Mouse (Mus musculus) hindbrain, postnatal 0 days (tissue): ENCODE data around the gene Ppp1r18. TPM values are rescaled to one million over a fixed set of nuclear protein-coding genes. Genes with fewer than 3 reads are reported as not detected.
A peak's percentile ranks its signal among the peaks of the same experiment; 100 is the strongest.

Experiments used
- ATAC-seq: fragments of 200-750 bp; cut with Nextera tagmentation; 2 replicates; pipeline ENCODE4 v1.8.0; 2017; ENCODE audit warnings: mild to moderate bottlenecking, moderate TSS enrichment, moderate library complexity
- DNase-seq: peaks from one replicate; pipeline ENCODE4 v3.0.0-alpha.2; 2015; ENCODE audit warnings: low spot score
- H3K27ac ChIP-seq: fragments of 300-500 bp; sonication (generic); 2 replicates; pipeline ENCODE4 v1.5.1; 2014; ENCODE audit warnings: mild to moderate bottlenecking
- H3K27me3 ChIP-seq: fragments of 300-500 bp; sonication (generic); 2 replicates; pipeline ENCODE4 v1.6.1; 2014; ENCODE audit warnings: low read length, mixed read lengths; ENCODE audit not compliant: insufficient read depth
- H3K36me3 ChIP-seq: fragments of 300-500 bp; sonication (generic); 2 replicates; pipeline ENCODE4 v1.6.1; 2014; ENCODE audit warnings: low read length, mixed read lengths; ENCODE audit not compliant: insufficient read depth
- H3K4me1 ChIP-seq: fragments of 300-500 bp; sonication (generic); 2 replicates; pipeline ENCODE4 v1.6.1; 2014; ENCODE audit warnings: antibody characterized with exemption, low read length, mixed read lengths; ENCODE audit not compliant: insufficient read depth
- H3K4me2 ChIP-seq: fragments of 300-500 bp; sonication (generic); 2 replicates; pipeline ENCODE4 v1.6.1; 2014; ENCODE audit warnings: low read depth, mild to moderate bottlenecking, low read length, moderate library complexity, mixed read lengths
- H3K4me3 ChIP-seq: fragments of 300-500 bp; sonication (generic); 2 replicates; pipeline ENCODE4 v1.5.1; 2014; ENCODE audit warnings: low read length
- H3K9ac ChIP-seq: fragments of 300-500 bp; sonication (generic); replicated peaks from 2 replicates; pipeline ENCODE4 v1.6.1; 2014; ENCODE audit warnings: mild to moderate bottlenecking, low read length, moderate library complexity, mixed read lengths
- H3K9me3 ChIP-seq: fragments of 300-500 bp; sonication (generic); 2 replicates; pipeline ENCODE4 v1.6.1; 2016; ENCODE audit warnings: low read length, mixed read lengths
- CTCF ChIP-seq: IDR thresholded peaks from 2 replicates; pipeline ENCODE4 v1.5.1; 2016; ENCODE audit warnings: antibody characterized with exemption, control low read depth, low read depth
- WGBS: fragments of 180-500 bp; shearing (Covaris S2); extraction: QIAGEN DNeasy Blood & Tissue Kit; methylation state at CpG from one replicate; pipeline ENCODE4 v1.1.7; 2014; 5-methylcytosine and 5-hydroxymethylcytosine counted together
- microRNA counts: library from miRNA; unstranded; fragments of <30 nt; microRNA quantifications from one replicate; lab custom pipeline; 2015
- microRNA-seq, 2 experiments: library from miRNA; unstranded; fragments of <30 nt; microRNA quantifications; one replicate each; pipeline ENCODE4; 2016
- polyA plus RNA-seq: library from polyadenylated mRNA; unstranded; fragments of >200 nt; fragmentation: Nextera tagmentation; extraction: Ambion mirVana; gene quantifications from 2 replicates; pipeline ENCODE4 v1.2.1, GENCODE M21; 2015
- total RNA-seq: library from RNA; depleted of rRNA; stranded (reverse); fragments of >200 nt; gene quantifications from 2 replicates; pipeline ENCODE4 v1.2.3, GENCODE M21; 2014; rRNA removed

Ppp1r18 gene
- total and polyA plus RNA-seq, 2 experiments from 2014 or later = 18.4 to 34.3 TPM

- H3K4me2 ChIP-seq = peak overlapping the region; percentile 90
- 34% methylated on average over 6 of the region's 6 CpGs for WGBS
- DNase-seq (peak; percentile 17), ATAC-seq (no peak)
- H3K9ac ChIP-seq = peak overlapping the region; percentile 97
- H3K9me3 ChIP-seq = no peaks in the 10 kb centered on the region
- no peak for TF ChIP-seq CTCF
- peak overlapping the region; percentile 73 for H3K4me3 ChIP-seq
- no peaks in the 10 kb centered on the region for H3K27me3 ChIP-seq
- H3K4me1 ChIP-seq = peaks cover 28% of the 10 kb centered on the region
- H3K36me3 ChIP-seq = peaks cover 20% of the 10 kb centered on the region
- peak overlapping the region; percentile 98 for H3K27ac ChIP-seq
Measured at GRCm38 (mm10) chr17:35919864-35920301, 54.5 kb downstream of the Ppp1r18 start.

GRCm38 (mm10) chr17:35920384-35920783 lies 55.0 kb downstream of the Ppp1r18 start:
- peak overlapping the region; percentile 98 for H3K27ac ChIP-seq
- H3K36me3 ChIP-seq = peaks cover 25% of the 10 kb centered on the region
- H3K27me3 ChIP-seq = no peaks in the 10 kb centered on the region
- peak overlapping the region; percentile 97; the same call in 1 of the 2 replicates for H3K9ac ChIP-seq
- H3K4me1 ChIP-seq = peaks cover 28% of the 10 kb centered on the region
- DNase-seq (no peak), ATAC-seq (no peak)
- H3K4me3 ChIP-seq = no peak overlapping the region
- no peaks in the 10 kb centered on the region for H3K9me3 ChIP-seq
- TF ChIP-seq CTCF = no peak
- WGBS = 80% methylated on average over 1 of the region's 1 CpGs
- peak overlapping the region; percentile 90 for H3K4me2 ChIP-seq

GRCm38 (mm10) chr17:35920862-35921562 lies 55.6 kb downstream of the Ppp1r18 start:
- no peak overlapping the region for H3K4me3 ChIP-seq
- peak; percentile 74 for TF ChIP-seq CTCF
- peak; percentile 78 for DNase-seq

GRCm38 (mm10) chr17:35921710-35922109 lies 56.3 kb downstream of the Ppp1r18 start:
- Histone ChIP-seq H3K4me3 (no peak overlapping the region), H3K4me2 (no peak overlapping the region), H3K27ac (no peak overlapping the region), H3K4me1 (peaks cover 25% of the 10 kb centered on the region), H3K9me3 (no peaks in the 10 kb centered on the region), H3K27me3 (no peaks in the 10 kb centered on the region), H3K9ac (no peak overlapping the region), H3K36me3 (peaks cover 34% of the 10 kb centered on the region)
- no peak for TF ChIP-seq CTCF
- ATAC-seq (no peak), DNase-seq (no peak)
- 71% methylated on average over 4 of the region's 4 CpGs for WGBS

More at GRCm38 (mm10) chr17:35920862-35921562, 55.6 kb downstream of the Ppp1r18 start:
- H3K9ac ChIP-seq = no peak overlapping the region
- no peak for ATAC-seq
- H3K27ac ChIP-seq = peak overlapping the region; percentile 98
- 61% methylated on average over 5 of the region's 5 CpGs for WGBS
- H3K9me3 ChIP-seq = no peaks in the 10 kb centered on the region
- peaks cover 25% of the 10 kb centered on the region for H3K4me1 ChIP-seq
- H3K4me2 ChIP-seq = no peak overlapping the region
- peaks cover 27% of the 10 kb centered on the region for H3K36me3 ChIP-seq
- H3K27me3 ChIP-seq = no peaks in the 10 kb centered on the region

- H3K36me3 ChIP-seq = peaks cover 39% of the 10 kb centered on the region
- 81% methylated on average over 3 of the region's 3 CpGs for WGBS
- H3K27ac ChIP-seq = no peak overlapping the region
- H3K4me1 ChIP-seq = peaks cover 25% of the 10 kb centered on the region
- TF ChIP-seq CTCF = no peak
- no peak overlapping the region for H3K9ac ChIP-seq
- no peaks in the 10 kb centered on the region for H3K9me3 ChIP-seq
- H3K4me3 ChIP-seq = no peak overlapping the region
- DNase-seq = no peak
- no peak overlapping the region for H3K4me2 ChIP-seq
- no peaks in the 10 kb centered on the region for H3K27me3 ChIP-seq
- ATAC-seq = no peak
Measured at GRCm38 (mm10) chr17:35922566-35922965, 57.2 kb downstream of the Ppp1r18 start.

GRCm38 (mm10) chr17:35923281-35923680 lies 57.9 kb downstream of the Ppp1r18 start:
- no peak for ATAC-seq
- H3K27ac ChIP-seq = no peak overlapping the region
- WGBS = 91% methylated on average over 4 of the region's 4 CpGs

More at GRCm38 (mm10) chr17:35923281-35923680, 57.9 kb downstream of the Ppp1r18 start:
- peaks cover 46% of the 10 kb centered on the region for H3K36me3 ChIP-seq
- peaks cover 25% of the 10 kb centered on the region for H3K4me1 ChIP-seq
- H3K27me3 ChIP-seq = no peaks in the 10 kb centered on the region
- no peak overlapping the region for H3K4me3 ChIP-seq
- no peak for DNase-seq
- H3K4me2 ChIP-seq = no peak overlapping the region
- no peak for TF ChIP-seq CTCF
- no peaks in the 10 kb centered on the region for H3K9me3 ChIP-seq
- no peak overlapping the region for H3K9ac ChIP-seq

MicroRNA genes within 50 kb of the gene (microRNA counts, 519-probe panel; counts per million panel counts)
- microRNA mmu-miR-1894-3p (lab: Ali Mortazavi, UCI) (948 counts per million, percentile 11 among the panel's probes with 10 or more counts), microRNA mmu-miR-1894-5p (lab: Ali Mortazavi, UCI) (not detected)

Small RNAs within 50 kb of the gene (microRNA-seq; reads per million reads assigned to microRNA genes)
- gene Gm28033 (0 to 0.18 reads per million in 2 experiments), gene Mir1894 (0 to 0.36 reads per million in 2 experiments)

Other genes starting within 250 kb of the Ppp1r18 start
- not detected in 2 replicates for gene Gm9573, start 239.0 kb upstream of the Ppp1r18 start, total RNA-seq
- not detected in 2 replicates for gene Gm9573, start 239.0 kb upstream of the Ppp1r18 start, polyA plus RNA-seq
- 0.61 TPM in 1 of 2 replicates, not detected in the other for gene Mucl3, start 221.9 kb upstream of the Ppp1r18 start, total RNA-seq
- 0.10 TPM in 1 of 2 replicates, not detected in the other for gene Mucl3, start 221.9 kb upstream of the Ppp1r18 start, polyA plus RNA-seq
- 37.3 and 46.8 TPM in 2 replicates for gene Vars2, start 198.0 kb upstream of the Ppp1r18 start, total RNA-seq
- gene Vars2, start 198.0 kb upstream of the Ppp1r18 start, polyA plus RNA-seq = 12.6 and 14.8 TPM in 2 replicates
- 26.1 and 27.2 TPM in 2 replicates for gene Gtf2h4, start 191.9 kb upstream of the Ppp1r18 start, total RNA-seq
- gene Gtf2h4, start 191.9 kb upstream of the Ppp1r18 start, polyA plus RNA-seq = 18.6 and 21.3 TPM in 2 replicates
- gene Ddr1, start 161.0 kb upstream of the Ppp1r18 start, total RNA-seq = 108 and 139 TPM in 2 replicates
- gene Ddr1, start 161.0 kb upstream of the Ppp1r18 start, polyA plus RNA-seq = 63.3 and 66.3 TPM in 2 replicates
- 13.7 and 19.4 TPM in 2 replicates for gene Ier3, start 43.9 kb upstream of the Ppp1r18 start, total RNA-seq
- 18.3 and 19.4 TPM in 2 replicates for gene Ier3, start 43.9 kb upstream of the Ppp1r18 start, polyA plus RNA-seq
- 94.1 and 142 TPM in 2 replicates for gene Flot1, start 42.4 kb upstream of the Ppp1r18 start, total RNA-seq
- gene Flot1, start 42.4 kb upstream of the Ppp1r18 start, polyA plus RNA-seq = 162 TPM in 2 replicates
- 3,311 and 3,326 TPM in 2 replicates for gene Tubb5, start 27.3 kb upstream of the Ppp1r18 start, total RNA-seq
- gene Tubb5, start 27.3 kb upstream of the Ppp1r18 start, polyA plus RNA-seq = 1,502 and 1,606 TPM in 2 replicates
- 14.7 and 26.7 TPM in 2 replicates for gene Mdc1, start 24.1 kb upstream of the Ppp1r18 start, total RNA-seq
- gene Mdc1, start 24.1 kb upstream of the Ppp1r18 start, polyA plus RNA-seq = 3.9 and 4.1 TPM in 2 replicates
- gene Nrm, start 4.3 kb upstream of the Ppp1r18 start, total RNA-seq = 14.7 and 27.2 TPM in 2 replicates
- gene Nrm, start 4.3 kb upstream of the Ppp1r18 start, polyA plus RNA-seq = 24.6 and 25.7 TPM in 2 replicates
- gene Dhx16, start 14.2 kb downstream of the Ppp1r18 start, total RNA-seq = 31.3 and 33.2 TPM in 2 replicates
- gene Dhx16, start 14.2 kb downstream of the Ppp1r18 start, polyA plus RNA-seq = 22.9 and 23.1 TPM in 2 replicates
- 39.8 and 49.2 TPM in 2 replicates for gene 2310061I04Rik, start 31.8 kb downstream of the Ppp1r18 start, total RNA-seq
- 69.0 and 74.3 TPM in 2 replicates for gene 2310061I04Rik, start 31.8 kb downstream of the Ppp1r18 start, polyA plus RNA-seq
- gene Atat1, start 44.5 kb downstream of the Ppp1r18 start, total RNA-seq = 163 and 169 TPM in 2 replicates
- 222 and 225 TPM in 2 replicates for gene Atat1, start 44.5 kb downstream of the Ppp1r18 start, polyA plus RNA-seq
- gene Mrps18b, start 50.8 kb downstream of the Ppp1r18 start, total RNA-seq = 42.9 and 45.9 TPM in 2 replicates
- 66.6 and 72.2 TPM in 2 replicates for gene Mrps18b, start 50.8 kb downstream of the Ppp1r18 start, polyA plus RNA-seq
- 37.5 and 44.0 TPM in 2 replicates for gene Ppp1r10, start 50.8 kb downstream of the Ppp1r18 start, total RNA-seq
- 20.3 and 22.5 TPM in 2 replicates for gene Ppp1r10, start 50.8 kb downstream of the Ppp1r18 start, polyA plus RNA-seq
- 47.7 and 57.3 TPM in 2 replicates for gene Abcf1, start 104.2 kb downstream of the Ppp1r18 start, total RNA-seq
- 94.5 and 99.4 TPM in 2 replicates for gene Abcf1, start 104.2 kb downstream of the Ppp1r18 start, polyA plus RNA-seq
- 101 and 106 TPM in 2 replicates for gene Gnl1, start 114.3 kb downstream of the Ppp1r18 start, total RNA-seq
- gene Gnl1, start 114.3 kb downstream of the Ppp1r18 start, polyA plus RNA-seq = 75.8 and 76.2 TPM in 2 replicates
- 39.9 and 46.7 TPM in 2 replicates for gene Prr3, start 114.6 kb downstream of the Ppp1r18 start, total RNA-seq
- gene Prr3, start 114.6 kb downstream of the Ppp1r18 start, polyA plus RNA-seq = 72.7 and 81.9 TPM in 2 replicates
- gene H2-T24, start 155.0 kb downstream of the Ppp1r18 start, total RNA-seq = 0.10 and 0.11 TPM in 2 replicates
- gene H2-T24, start 155.0 kb downstream of the Ppp1r18 start, polyA plus RNA-seq = 7.1 and 7.7 TPM in 2 replicates
- 6.6 and 7.3 TPM in 2 replicates for gene H2-T23, start 167.3 kb downstream of the Ppp1r18 start, total RNA-seq
- gene H2-T23, start 167.3 kb downstream of the Ppp1r18 start, polyA plus RNA-seq = 8.8 and 9.4 TPM in 2 replicates
- 10.0 and 15.4 TPM in 2 replicates for gene H2-T22, start 177.2 kb downstream of the Ppp1r18 start, total RNA-seq
- 9.1 and 11.8 TPM in 2 replicates for gene H2-T22, start 177.2 kb downstream of the Ppp1r18 start, polyA plus RNA-seq
- gene Gm6034, start 177.4 kb downstream of the Ppp1r18 start, total RNA-seq = not detected in 2 replicates
- not detected in 2 replicates for gene Gm6034, start 177.4 kb downstream of the Ppp1r18 start, polyA plus RNA-seq
- not detected in 2 replicates for gene Gm11127, start 192.8 kb downstream of the Ppp1r18 start, total RNA-seq
- not detected in 2 replicates for gene Gm11127, start 192.8 kb downstream of the Ppp1r18 start, polyA plus RNA-seq